In genomic region chr5:100166591-100167491, GRCm38 (mm10) we compare ENCODE assay signal across 9 mouse cellular contexts. TPM values are rescaled to one million over a fixed set of nuclear protein-coding genes. Genes with fewer than 3 reads are reported as not detected.
A peak's percentile ranks its signal among the peaks of the same experiment; 100 is the strongest.
DNase-seq lines count a peak whose midpoint lies in the region; ATAC-seq and TF ChIP-seq lines count a peak whose summit lies in the region.
"Had no signal": no experiment of that assay in that cellular context is flagged by ENCODE, and none has a peak within 500 bp of the region (broad histone marks: within the 10 kb centered on the region; RNA-seq: fewer than 3 reads in every experiment).

No protein-coding gene starts in this region.

- TF ChIP-seq POLR2A in liver, adult 2 months (IDR thresholded peaks at IDR 0.05; ENCODE audit: extremely low read depth, insufficient read depth, low read length), result no peak

- DNase-seq in forebrain, embryonic 10.5 days (ENCODE audit: extremely low spot score, low spot score), result peak; percentile 47
- DNase-seq in liver, adult 2 months (ENCODE audit: extremely low read depth, low read depth, low spot score), result no peak
- no peak for DNase-seq in liver, embryonic 11.5 days (ENCODE audit: low spot score)
- peak; percentile 73 to 83 for DNase-seq in adrenal gland, postnatal 36 days
- peak; percentile 26 for DNase-seq in embryonic facial prominence, embryonic 14.5 days (ENCODE audit: low spot score)
- DNase-seq in lung, embryonic 14.5 days, result peak; percentile 77
- peak; percentile 22 for DNase-seq in splenic B cell, adult 2 months (ENCODE audit: low read depth, low spot score)

- no peaks in the 10 kb centered on the region for H3K36me3 ChIP-seq in forebrain, embryonic 10.5 days (replicated peaks)
- no peaks in the 10 kb centered on the region for H3K36me3 ChIP-seq in forebrain, embryonic 15.5 days
- no peaks in the 10 kb centered on the region for H3K36me3 ChIP-seq in liver, adult 2 months (ENCODE audit: control insufficient read depth, insufficient read depth, low read length)
- no peaks in the 10 kb centered on the region for H3K36me3 ChIP-seq in liver, embryonic 11.5 days (ENCODE audit: control insufficient read depth, insufficient read depth, low read length)
- no peaks in the 10 kb centered on the region for H3K36me3 ChIP-seq in embryonic facial prominence, embryonic 14.5 days (ENCODE audit: control insufficient read depth, insufficient read depth, low read length)
- H3K36me3 ChIP-seq in lung, embryonic 14.5 days (ENCODE audit: insufficient read depth), result no peaks in the 10 kb centered on the region
- H3K36me3 ChIP-seq in splenic B cell, adult 2 months (ENCODE audit: control insufficient read depth, insufficient read depth, low read length, poor library complexity, severe bottlenecking), result no peaks in the 10 kb centered on the region
- H3K36me3 ChIP-seq: liver, embryonic 15.5 days had no signal

- H3K4me3 ChIP-seq in forebrain, embryonic 10.5 days, result no peak overlapping the region
- H3K4me3 ChIP-seq in forebrain, embryonic 15.5 days, result no peak overlapping the region
- H3K4me3 ChIP-seq in liver, adult 2 months (ENCODE audit: insufficient read depth, low read depth, low read length), result no peak overlapping the region
- no peak overlapping the region for H3K4me3 ChIP-seq in liver, embryonic 11.5 days (ENCODE audit: low read depth, low read length)
- H3K4me3 ChIP-seq in embryonic facial prominence, embryonic 14.5 days (ENCODE audit: low read depth, low read length), result no peak overlapping the region
- no peak overlapping the region for H3K4me3 ChIP-seq in lung, embryonic 14.5 days (ENCODE audit: low read depth, low read length)
- H3K4me3 ChIP-seq: liver, embryonic 15.5 days had no signal

- H3K9me3 ChIP-seq in forebrain, embryonic 10.5 days, result no peaks in the 10 kb centered on the region
- H3K9me3 ChIP-seq in forebrain, embryonic 15.5 days, result no peaks in the 10 kb centered on the region
- H3K9me3 ChIP-seq in liver, embryonic 11.5 days (ENCODE audit: control insufficient read depth, low read length), result no peaks in the 10 kb centered on the region
- H3K9me3 ChIP-seq in embryonic facial prominence, embryonic 14.5 days (ENCODE audit: control insufficient read depth, low read length), result no peaks in the 10 kb centered on the region
- no peaks in the 10 kb centered on the region for H3K9me3 ChIP-seq in lung, embryonic 14.5 days (ENCODE audit: low read depth, low read length)
- H3K9me3 ChIP-seq: liver, embryonic 15.5 days had no signal

- WGBS in forebrain, embryonic 10.5 days, result 53% methylated on average over 14 of the region's 14 CpGs
- WGBS in forebrain, embryonic 15.5 days, result 52% methylated on average over 14 of the region's 14 CpGs
- WGBS in liver, adult 2 months, result 49% methylated on average over 14 of the region's 14 CpGs
- WGBS in liver, embryonic 11.5 days, result 49% methylated on average over 14 of the region's 14 CpGs
- WGBS in embryonic facial prominence, embryonic 14.5 days, result 49% methylated on average over 14 of the region's 14 CpGs
- 50% methylated on average over 14 of the region's 14 CpGs for WGBS in lung, embryonic 14.5 days

- no peak overlapping the region for H3K9ac ChIP-seq in forebrain, embryonic 15.5 days (replicated peaks)
- H3K9ac ChIP-seq in liver, adult 2 months (ENCODE audit: low read depth, low read length), result no peak overlapping the region
- H3K9ac ChIP-seq in liver, embryonic 11.5 days (ENCODE audit: low read depth, low read length), result no peak overlapping the region
- no peak overlapping the region for H3K9ac ChIP-seq in embryonic facial prominence, embryonic 14.5 days (ENCODE audit: low read depth, low read length)
- H3K9ac ChIP-seq in lung, embryonic 14.5 days, result no peak overlapping the region
- H3K9ac ChIP-seq: liver, embryonic 15.5 days had no signal

- no peak overlapping the region for H3K4me2 ChIP-seq in forebrain, embryonic 15.5 days (replicated peaks)
- no peak overlapping the region for H3K4me2 ChIP-seq in liver, embryonic 11.5 days
- no peak overlapping the region for H3K4me2 ChIP-seq in embryonic facial prominence, embryonic 14.5 days (ENCODE audit: low read depth, low read length)
- no peak overlapping the region for H3K4me2 ChIP-seq in lung, embryonic 14.5 days
- H3K4me2 ChIP-seq: liver, embryonic 15.5 days had no signal

- ATAC-seq in forebrain, embryonic 15.5 days (replicated peaks), result no peak
- no peak for ATAC-seq in liver, embryonic 11.5 days (replicated peaks; ENCODE audit: low FRiP score)
- no peak for ATAC-seq in embryonic facial prominence, embryonic 14.5 days (ENCODE audit: low read depth)
- no peak for ATAC-seq in lung, embryonic 14.5 days (ENCODE audit: insufficient read depth)

- H3K79me2 ChIP-seq in liver, adult 2 months (ENCODE audit: control insufficient read depth, insufficient read depth, low read length), result no peaks in the 10 kb centered on the region

- no peaks in the 10 kb centered on the region for H3K4me1 ChIP-seq in forebrain, embryonic 10.5 days
- peaks cover 4% of the 10 kb centered on the region; the same call in 1 of the 2 replicates for H3K4me1 ChIP-seq in forebrain, embryonic 15.5 days
- no peaks in the 10 kb centered on the region for H3K4me1 ChIP-seq in liver, adult 2 months (ENCODE audit: control insufficient read depth, insufficient read depth, low read length)
- no peaks in the 10 kb centered on the region for H3K4me1 ChIP-seq in liver, embryonic 11.5 days (replicated peaks; ENCODE audit: control insufficient read depth, insufficient read depth, low read length)
- no peaks in the 10 kb centered on the region for H3K4me1 ChIP-seq in embryonic facial prominence, embryonic 14.5 days (ENCODE audit: control insufficient read depth, insufficient read depth, low read length)
- 0 out of 2 replicates have a peak, but pooled peaks cover 1% of the 10 kb centered on the region for H3K4me1 ChIP-seq in lung, embryonic 14.5 days (ENCODE audit: insufficient read depth)
- H3K4me1 ChIP-seq: liver, embryonic 15.5 days had no signal

- peak; percentile 73 for TF ChIP-seq CTCF in liver, adult 2 months (IDR thresholded peaks at IDR 0.05; ENCODE audit: low read depth, low read length)
- TF ChIP-seq CTCF in lung, embryonic 14.5 days (IDR thresholded peaks at IDR 0.05; ENCODE audit: low read depth), result peak; percentile 73

- no peak overlapping the region for H3K27ac ChIP-seq in forebrain, embryonic 10.5 days
- H3K27ac ChIP-seq in forebrain, embryonic 15.5 days (replicated peaks), result no peak overlapping the region
- H3K27ac ChIP-seq in liver, adult 2 months (replicated peaks; ENCODE audit: insufficient read depth, low read depth, low read length), result no peak overlapping the region
- H3K27ac ChIP-seq in liver, embryonic 11.5 days (ENCODE audit: low read depth, low read length), result no peak overlapping the region
- H3K27ac ChIP-seq in embryonic facial prominence, embryonic 14.5 days (replicated peaks; ENCODE audit: low read depth, low read length), result no peak overlapping the region
- H3K27ac ChIP-seq in lung, embryonic 14.5 days (ENCODE audit: low read depth), result no peak overlapping the region
- H3K27ac ChIP-seq: liver, embryonic 15.5 days had no signal

- peaks cover 29% of the 10 kb centered on the region for H3K27me3 ChIP-seq in forebrain, embryonic 10.5 days (ENCODE audit: poor library complexity, severe bottlenecking)
- H3K27me3 ChIP-seq in forebrain, embryonic 15.5 days, result no peaks in the 10 kb centered on the region
- H3K27me3 ChIP-seq in liver, adult 2 months (ENCODE audit: control insufficient read depth, insufficient read depth, low read length), result no peaks in the 10 kb centered on the region
- H3K27me3 ChIP-seq in liver, embryonic 11.5 days (replicated peaks; ENCODE audit: control insufficient read depth, insufficient read depth, low read length), result no peaks in the 10 kb centered on the region
- H3K27me3 ChIP-seq in embryonic facial prominence, embryonic 14.5 days (replicated peaks; ENCODE audit: control insufficient read depth, insufficient read depth, low read length), result 0 out of 2 replicates have a peak, but pooled peaks cover 2% of the 10 kb centered on the region
- no peaks in the 10 kb centered on the region for H3K27me3 ChIP-seq in lung, embryonic 14.5 days (ENCODE audit: insufficient read depth, low read length)
- H3K27me3 ChIP-seq in splenic B cell, adult 2 months (ENCODE audit: control insufficient read depth, insufficient read depth, low read length, poor library complexity, severe bottlenecking), result no peaks in the 10 kb centered on the region

RNA-seq across cellular contexts. Expression of gene Tmem150c, which starts 7.2 kb away (rescaled TPM):
- polyA plus RNA-seq in forebrain, embryonic 10.5 days (2016; fragmentation: Nextera tagmentation; extraction: Ambion mirVana), result 2.2 and 2.3 TPM in 2 replicates
- polyA plus RNA-seq in forebrain, embryonic 15.5 days (2015; fragmentation: Nextera tagmentation; extraction: Ambion mirVana), result 31.8 and 32.1 TPM in 2 replicates
- total RNA-seq in liver, adult 2 months (2014; rRNA removed), result 0.07 TPM in 1 of 2 replicates, not detected in the other
- polyA plus RNA-seq in liver, adult 2 months (2012; rRNA removed), result 0.07 and 0.20 TPM in 2 replicates
- polyA plus RNA-seq in liver, embryonic 11.5 days (2014; fragmentation: Nextera tagmentation; extraction: Ambion mirVana), result 1.2 and 2.3 TPM in 2 replicates
- total RNA-seq in adrenal gland, postnatal 36 days (2021), result 10 to 100 TPM; 12.2 to 19.0 TPM
- polyA plus RNA-seq in embryonic facial prominence, embryonic 14.5 days (2014; fragmentation: Nextera tagmentation; extraction: Ambion mirVana), result 5.2 and 6.5 TPM in 2 replicates
- polyA plus RNA-seq in lung, embryonic 14.5 days (2014; fragmentation: Nextera tagmentation; extraction: Ambion mirVana), result 3.3 and 5.0 TPM in 2 replicates

Comparison
In these comparisons a context has a peak if more than half of its experiments do, and no peak if none do; other contexts are left out.
1. DNase-seq: peak in forebrain, embryonic 10.5 days (single experiment), adrenal gland, postnatal 36 days (2 of 2), embryonic facial prominence, embryonic 14.5 days (single experiment), lung, embryonic 14.5 days (single experiment) and splenic B cell, adult 2 months (single experiment); none in liver, adult 2 months (single experiment) and liver, embryonic 11.5 days (single experiment).